Mouse (Mus musculus): ENCODE results near the gene Spdef. TPM values are rescaled to one million over a fixed set of nuclear protein-coding genes. Genes with fewer than 3 reads are reported as not detected.

Gene Spdef
- total RNA-seq, 2 experiments from 2014 or later: not detected

DNA sequence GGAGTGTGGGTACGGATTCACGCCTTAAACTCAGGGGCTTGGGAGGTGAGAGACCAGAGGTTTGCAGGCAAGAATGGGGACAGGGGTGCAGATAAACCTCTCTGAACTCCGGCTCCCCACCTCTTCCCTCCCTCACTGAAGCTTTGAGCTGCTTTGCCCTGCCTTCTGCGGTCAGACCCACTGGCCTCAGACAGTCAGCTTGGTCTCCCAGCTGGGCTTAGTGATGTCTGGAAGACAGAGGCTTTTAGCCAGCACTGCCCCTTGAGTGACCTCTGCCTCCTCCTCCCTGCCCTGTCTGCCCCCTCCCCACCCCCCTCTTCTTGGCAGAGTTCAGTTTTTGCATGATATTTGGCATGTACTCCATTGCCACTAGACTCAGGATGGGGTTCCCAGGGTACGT is 42.4 kb downstream of the Spdef start:
- no peak for ATAC-seq (replicated peaks; ENCODE audit: low FRiP score, low TSS enrichment, poor library complexity, severe bottlenecking)

DNA sequence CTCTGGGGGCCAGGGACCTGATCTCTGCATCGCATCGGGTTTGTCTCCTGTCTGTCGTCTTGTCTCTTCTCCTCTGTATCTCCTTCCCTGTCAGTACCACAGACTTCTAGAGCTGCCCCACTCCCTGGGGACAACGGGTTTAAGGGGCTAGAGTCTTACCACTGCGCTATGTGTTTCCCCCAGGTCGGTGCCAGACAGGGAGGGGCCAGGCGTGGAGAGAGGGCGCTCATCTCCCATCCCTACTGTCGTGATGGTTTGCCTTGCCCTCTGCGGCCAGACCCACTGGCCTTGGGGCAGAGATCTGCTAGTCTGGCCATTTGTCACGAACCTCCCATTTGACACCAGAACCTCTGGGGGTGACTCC is 43.2 kb downstream of the Spdef start:
- no peak for ATAC-seq (replicated peaks; ENCODE audit: low FRiP score, low TSS enrichment, poor library complexity, severe bottlenecking)

DNA sequence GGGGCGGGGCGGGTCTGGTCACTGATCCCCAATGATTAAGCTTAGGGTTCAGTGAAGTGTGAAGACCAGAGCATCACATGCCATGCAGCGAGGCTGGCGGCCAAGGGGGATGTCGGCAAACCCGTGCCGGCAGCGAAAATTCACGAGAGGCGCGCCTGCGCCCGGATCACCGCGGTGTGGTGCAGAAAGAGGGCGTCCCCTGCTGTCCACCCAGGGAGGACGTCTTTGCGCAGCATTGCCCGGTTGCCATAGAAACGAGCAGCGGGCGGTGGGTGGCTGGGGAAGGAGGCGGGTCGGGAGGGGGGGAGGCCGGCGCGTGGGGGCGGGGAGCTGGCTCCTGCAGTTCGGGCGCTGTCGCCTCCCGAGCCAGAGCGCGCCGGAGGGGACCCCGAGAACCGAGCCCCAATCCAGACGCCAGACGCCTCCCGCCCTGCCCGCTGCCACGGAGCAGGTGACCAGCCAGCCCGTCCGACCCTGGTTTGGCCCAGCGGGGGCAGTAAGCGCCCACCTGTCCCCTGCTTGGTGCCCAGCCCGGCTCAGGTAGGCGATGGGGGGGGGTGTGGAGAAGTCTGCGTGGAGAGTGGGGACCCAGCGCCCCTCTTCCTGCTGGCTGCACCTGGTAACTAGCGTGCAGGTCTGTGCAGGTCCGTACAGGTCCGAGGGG is 43.7 kb downstream of the Spdef start:
- 0 out of 2 replicates have a peak, but pooled peaks have one; percentile 38 for ATAC-seq (replicated peaks; ENCODE audit: low FRiP score, low TSS enrichment, poor library complexity, severe bottlenecking)

DNA sequence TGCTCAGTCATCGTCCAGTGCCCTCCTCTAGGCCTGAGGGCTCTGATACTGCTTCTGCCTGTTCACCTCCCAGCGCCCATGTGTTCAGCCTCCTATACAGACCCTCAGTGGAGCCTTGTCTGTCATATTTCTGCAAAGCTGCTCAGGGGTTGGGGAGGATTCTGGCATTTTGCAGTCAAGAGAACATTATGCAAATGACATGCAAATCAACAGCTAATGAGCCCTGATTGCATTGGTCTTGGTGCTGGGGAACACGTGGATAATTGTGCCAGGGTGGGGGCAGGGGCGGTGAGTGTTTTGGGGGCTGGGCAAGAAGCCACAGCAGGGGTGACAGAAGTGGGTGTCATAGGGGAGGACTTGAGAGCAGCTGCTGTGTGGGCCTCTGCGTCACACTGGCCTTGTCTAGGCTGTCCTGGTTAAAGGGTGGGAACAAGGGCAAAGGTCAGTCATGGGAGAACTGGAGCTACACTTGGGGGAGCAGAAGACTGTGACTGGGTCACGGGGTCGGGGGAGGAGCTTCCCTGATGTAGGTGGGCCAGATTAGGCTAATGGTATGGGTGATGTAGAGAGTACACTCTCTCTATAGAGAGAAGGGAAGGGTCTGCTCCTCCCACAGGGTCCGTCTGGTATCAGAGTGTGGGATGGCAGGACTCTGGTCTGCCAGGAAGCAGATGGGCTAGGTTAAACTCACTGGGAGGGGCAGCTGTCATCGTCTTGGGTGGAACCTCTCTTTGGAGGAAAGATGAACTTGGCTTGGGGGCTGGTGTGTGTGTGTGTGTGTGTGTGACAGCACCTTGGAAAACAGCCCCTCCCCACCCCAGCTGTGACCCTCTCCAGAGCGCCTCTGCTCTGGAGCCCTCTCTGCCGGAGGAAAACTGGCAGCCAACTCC is 49.6 kb downstream of the Spdef start:
- ATAC-seq (replicated peaks; ENCODE audit: low FRiP score, low TSS enrichment, poor library complexity, severe bottlenecking): no peak

DNA sequence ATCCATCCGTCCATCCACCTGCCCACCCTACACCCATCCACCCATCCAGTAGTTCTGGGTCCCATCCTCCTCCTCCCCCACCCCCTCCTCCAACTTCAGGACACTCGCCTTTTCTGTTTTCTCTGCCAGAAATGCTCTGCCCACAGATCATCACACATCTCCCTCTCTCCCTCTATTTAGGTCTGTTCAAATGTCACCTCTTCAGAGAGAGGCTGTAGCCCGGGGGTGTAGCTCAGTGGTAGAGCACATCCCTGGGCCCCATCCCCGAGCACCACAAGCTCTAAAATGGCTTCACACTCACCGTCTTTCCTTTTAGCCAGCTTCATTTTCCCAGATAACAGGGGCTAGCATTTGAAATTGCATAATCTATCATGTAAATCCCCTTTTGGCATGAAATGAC is 51.0 kb downstream of the Spdef start:
- no peak for ATAC-seq (replicated peaks; ENCODE audit: low FRiP score, low TSS enrichment, poor library complexity, severe bottlenecking)

DNA sequence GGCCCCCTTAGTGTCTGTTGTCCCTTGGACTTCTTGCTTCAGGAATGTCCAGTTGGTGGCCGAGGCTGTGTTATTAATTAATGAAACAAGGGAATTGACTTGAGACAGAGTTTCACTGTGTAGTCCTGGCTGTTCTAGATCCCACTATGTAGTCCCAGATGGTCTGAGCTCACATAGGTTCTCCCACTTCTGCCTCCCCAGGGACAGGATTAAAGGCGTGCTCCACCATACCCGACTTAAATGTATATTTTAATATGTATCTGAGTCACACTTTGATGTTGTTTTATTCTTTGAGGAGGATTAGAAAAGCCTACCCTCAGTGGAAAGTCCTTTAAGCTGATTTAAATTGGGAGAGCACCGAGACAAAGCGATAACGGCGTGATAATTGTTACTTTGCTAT is 52.5 kb downstream of the Spdef start:
- ATAC-seq (replicated peaks; ENCODE audit: low FRiP score, low TSS enrichment, poor library complexity, severe bottlenecking): no peak

DNA sequence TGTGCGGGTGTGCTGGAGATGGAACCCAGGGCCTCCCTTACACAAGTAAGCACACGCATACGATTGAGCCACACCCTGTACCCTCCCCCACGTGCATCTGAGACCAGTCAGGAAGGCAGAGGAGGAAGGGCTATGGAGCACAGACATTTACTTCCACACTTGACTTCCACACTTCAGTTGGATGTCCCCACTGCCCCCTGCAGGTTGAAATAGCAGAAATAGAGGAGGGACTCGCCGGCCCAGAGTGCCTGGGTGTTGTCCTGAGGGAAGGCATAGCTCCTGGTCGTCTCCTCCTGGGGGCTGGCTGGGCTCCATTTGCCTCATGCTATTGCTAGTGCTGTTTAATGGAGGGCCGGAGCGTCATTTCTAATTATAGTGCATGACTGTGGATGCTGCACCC is 53.3 kb downstream of the Spdef start:
- ATAC-seq (replicated peaks; ENCODE audit: low FRiP score, low TSS enrichment, poor library complexity, severe bottlenecking): no peak

DNA sequence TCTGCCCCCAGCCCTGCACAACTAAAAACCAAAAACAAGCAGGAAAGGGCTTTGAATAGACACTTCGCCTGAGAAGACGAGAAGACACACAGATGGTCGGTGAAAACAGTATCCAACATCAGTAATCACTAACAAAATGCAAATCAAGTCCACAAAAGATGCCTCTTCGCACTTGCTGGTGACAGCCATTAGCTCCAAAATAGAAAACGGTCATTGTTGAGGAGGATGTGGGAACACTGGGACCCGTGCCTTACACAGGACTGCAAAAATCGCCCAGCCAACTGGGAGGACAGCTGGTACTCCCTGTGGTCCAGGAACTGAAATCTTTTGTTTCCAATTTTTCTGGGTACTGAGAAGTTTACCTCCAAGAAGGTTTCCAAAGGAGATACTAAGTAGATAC is 54.8 kb downstream of the Spdef start:
- ATAC-seq (replicated peaks; ENCODE audit: low FRiP score, low TSS enrichment, poor library complexity, severe bottlenecking): no peak

DNA sequence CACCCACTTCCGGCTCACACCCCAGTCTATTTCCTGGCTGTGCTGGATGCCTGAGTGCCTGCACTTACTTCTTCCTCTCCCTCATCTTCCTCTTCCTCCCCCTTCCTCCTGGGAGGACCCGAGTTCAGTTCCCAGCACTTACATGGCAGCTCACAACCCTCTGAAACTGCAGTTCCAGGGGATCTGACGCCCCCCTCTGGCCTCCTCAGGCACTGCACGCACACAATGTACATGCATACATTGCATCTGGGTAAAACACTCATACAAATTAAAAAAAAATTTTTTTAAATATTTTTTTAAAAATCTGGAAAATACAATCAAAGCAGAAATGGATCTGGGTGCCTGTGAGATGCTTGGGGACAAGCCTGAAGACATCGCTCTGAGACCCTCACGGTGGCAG is 57.0 kb downstream of the Spdef start:
- no peak for ATAC-seq (replicated peaks; ENCODE audit: low FRiP score, low TSS enrichment, poor library complexity, severe bottlenecking)

Other genes with a start within 250 kb of the Spdef start
- gene Grm4, start 207.6 kb downstream of the Spdef start, total RNA-seq (2014; fragmentation: Nextera tagmentation): not detected in 2 replicates
- not detected in 2 replicates for gene Grm4, start 207.6 kb downstream of the Spdef start, total RNA-seq (2017)
- 271 and 334 TPM in 2 replicates for gene Hmga1, start 172.5 kb downstream of the Spdef start, total RNA-seq (2014; fragmentation: Nextera tagmentation)
- gene Hmga1, start 172.5 kb downstream of the Spdef start, total RNA-seq (2017): 97.8 and 182 TPM in 2 replicates
- gene AI413582, start 163.2 kb downstream of the Spdef start, total RNA-seq (2014; fragmentation: Nextera tagmentation): 14.3 and 20.0 TPM in 2 replicates
- gene AI413582, start 163.2 kb downstream of the Spdef start, total RNA-seq (2017): 7.0 and 8.7 TPM in 2 replicates
- gene Nudt3, start 105.5 kb downstream of the Spdef start, total RNA-seq (2014; fragmentation: Nextera tagmentation): 78.3 and 78.9 TPM in 2 replicates
- gene Nudt3, start 105.5 kb downstream of the Spdef start, total RNA-seq (2017): 143 and 144 TPM in 2 replicates
- gene RPS10-NUDT3, start 93.7 kb downstream of the Spdef start, total RNA-seq (2014; fragmentation: Nextera tagmentation): not detected in 2 replicates
- gene RPS10-NUDT3, start 93.7 kb downstream of the Spdef start, total RNA-seq (2017): not detected in 2 replicates
- gene Rps10, start 92.3 kb downstream of the Spdef start, total RNA-seq (2014; fragmentation: Nextera tagmentation): 2,733 and 3,098 TPM in 2 replicates
- gene Rps10, start 92.3 kb downstream of the Spdef start, total RNA-seq (2017): 2,912 and 3,218 TPM in 2 replicates
- gene Pacsin1, start 73.4 kb downstream of the Spdef start, total RNA-seq (2014; fragmentation: Nextera tagmentation): 0.64 TPM in 1 of 2 replicates, not detected in the other
- 0.11 TPM in 1 of 2 replicates, not detected in the other for gene Pacsin1, start 73.4 kb downstream of the Spdef start, total RNA-seq (2017)
- 66.2 and 76.6 TPM in 2 replicates for gene D17Wsu92e, start 91.7 kb upstream of the Spdef start, total RNA-seq (2014; fragmentation: Nextera tagmentation)
- 90.1 and 90.5 TPM in 2 replicates for gene D17Wsu92e, start 91.7 kb upstream of the Spdef start, total RNA-seq (2017)
- gene Snrpc, start 109.2 kb upstream of the Spdef start, total RNA-seq (2014; fragmentation: Nextera tagmentation): 160 and 260 TPM in 2 replicates
- gene Snrpc, start 109.2 kb upstream of the Spdef start, total RNA-seq (2017): 123 and 157 TPM in 2 replicates
- gene Uhrf1bp1, start 127.5 kb upstream of the Spdef start, total RNA-seq (2014; fragmentation: Nextera tagmentation): 28.6 and 28.8 TPM in 2 replicates
- 14.1 and 15.1 TPM in 2 replicates for gene Uhrf1bp1, start 127.5 kb upstream of the Spdef start, total RNA-seq (2017)
- gene Anks1, start 180.4 kb upstream of the Spdef start, total RNA-seq (2014; fragmentation: Nextera tagmentation): 45.3 and 62.4 TPM in 2 replicates
- 21.0 and 21.1 TPM in 2 replicates for gene Anks1, start 180.4 kb upstream of the Spdef start, total RNA-seq (2017)
- gene Taf11, start 180.9 kb upstream of the Spdef start, total RNA-seq (2014; fragmentation: Nextera tagmentation): 42.6 and 44.6 TPM in 2 replicates
- 38.1 and 40.8 TPM in 2 replicates for gene Taf11, start 180.9 kb upstream of the Spdef start, total RNA-seq (2017)